Mouse (Mus musculus): ENCODE measurements around the gene Gm20518. TPM values are rescaled to one million over a fixed set of nuclear protein-coding genes. Genes with fewer than 3 reads are reported as not detected.

Gene Gm20518
- polyA plus RNA-seq, 1 experiment: 0.35 TPM

DNA sequence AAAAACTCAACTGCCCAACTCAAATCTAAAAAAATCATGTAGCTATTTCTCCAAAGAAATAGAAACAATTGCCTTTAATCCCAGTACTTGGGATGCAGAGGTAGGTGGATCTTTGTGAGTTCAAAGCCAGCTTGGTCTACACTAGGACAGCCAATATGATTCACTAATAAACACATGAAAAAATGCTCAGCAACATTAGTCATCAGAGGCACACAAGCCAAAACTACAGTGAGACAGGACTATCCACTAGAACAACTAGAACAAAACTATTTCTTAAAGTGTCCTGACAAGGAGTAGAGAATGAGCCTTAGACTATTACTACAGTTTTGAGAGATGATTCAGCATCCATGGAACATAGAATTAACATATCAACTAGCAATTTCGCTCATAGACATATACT, 15.4 kb downstream of the Gm20518 start:
- TF ChIP-seq FLI1 (IDR thresholded peaks at IDR 0.05; ENCODE audit: low read length): no peak
- no peak for TF ChIP-seq GATA1 (IDR thresholded peaks at IDR 0.05; ENCODE audit: borderline replicate concordance, low read length)
- H3K9me3 ChIP-seq: peaks cover 4% of the 10 kb centered on the region; the same call in 1 of the 2 replicates
- peaks cover 49% of the 10 kb centered on the region for H3K4me1 ChIP-seq
- H3K27me3 ChIP-seq (replicated peaks): no peaks in the 10 kb centered on the region
- no peak overlapping the region for H3K4me3 ChIP-seq (replicated peaks)
- peaks cover 67% of the 10 kb centered on the region for H3K36me3 ChIP-seq (replicated peaks; ENCODE audit: low read length)

DNA sequence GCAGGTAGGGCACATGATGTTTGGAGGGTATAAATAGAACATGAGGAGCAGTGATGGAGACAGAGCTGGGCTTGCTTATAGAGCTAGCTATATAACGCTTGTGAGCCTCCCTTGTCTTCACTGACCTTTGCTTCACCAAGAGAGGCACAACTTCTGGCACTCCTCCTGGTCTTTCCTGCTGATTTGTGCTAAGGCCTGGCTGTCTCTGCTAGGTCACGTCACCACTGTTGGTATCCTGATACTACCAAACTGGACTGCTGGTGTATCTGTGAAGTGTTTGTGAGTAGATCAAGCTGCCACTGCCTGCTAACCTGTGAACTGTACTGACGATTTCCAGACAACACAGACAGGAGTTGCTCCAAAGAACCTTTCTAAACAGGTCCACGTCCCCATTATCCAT, 16.3 kb downstream of the Gm20518 start:
- Histone ChIP-seq H3K9me3 (peaks cover 4% of the 10 kb centered on the region; the same call in 1 of the 2 replicates), H3K36me3 (replicated peaks; ENCODE audit: low read length) (peaks cover 74% of the 10 kb centered on the region), H3K4me3 (replicated peaks) (no peak overlapping the region), H3K4me1 (peaks cover 49% of the 10 kb centered on the region), H3K27me3 (replicated peaks) (no peaks in the 10 kb centered on the region)
- TF ChIP-seq FLI1 (IDR thresholded peaks at IDR 0.05; ENCODE audit: low read length) (no peak), GATA1 (IDR thresholded peaks at IDR 0.05; ENCODE audit: borderline replicate concordance, low read length) (no peak)

DNA sequence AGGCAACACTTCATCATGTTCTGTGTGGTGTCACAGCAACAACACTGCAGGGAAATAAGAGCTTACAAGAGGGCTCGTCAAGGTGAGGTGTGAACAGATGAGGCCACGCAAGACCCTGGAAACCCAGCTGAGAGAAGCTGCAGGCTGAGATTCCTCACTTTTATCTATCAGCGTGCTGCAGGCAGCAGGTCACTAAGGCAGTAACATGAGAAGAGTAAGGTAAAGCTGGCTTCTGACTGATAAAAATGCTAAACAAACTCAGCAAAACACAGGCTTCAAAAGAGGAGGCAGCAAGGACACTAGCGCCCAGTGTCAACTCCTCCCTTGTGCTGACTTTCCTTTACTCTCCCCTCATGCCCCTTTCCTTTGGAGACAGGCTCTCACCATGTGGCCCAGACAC, 18.5 kb downstream of the Gm20518 start:
- Histone ChIP-seq H3K27me3 (replicated peaks) (no peaks in the 10 kb centered on the region), H3K36me3 (replicated peaks; ENCODE audit: low read length) (peaks cover 74% of the 10 kb centered on the region), H3K9me3 (no peaks in the 10 kb centered on the region), H3K4me1 (peaks cover 45% of the 10 kb centered on the region), H3K4me3 (replicated peaks) (no peak overlapping the region)
- TF ChIP-seq GATA1 (IDR thresholded peaks at IDR 0.05; ENCODE audit: borderline replicate concordance, low read length): no peak
- TF ChIP-seq FLI1 (IDR thresholded peaks at IDR 0.05; ENCODE audit: low read length): no peak

DNA sequence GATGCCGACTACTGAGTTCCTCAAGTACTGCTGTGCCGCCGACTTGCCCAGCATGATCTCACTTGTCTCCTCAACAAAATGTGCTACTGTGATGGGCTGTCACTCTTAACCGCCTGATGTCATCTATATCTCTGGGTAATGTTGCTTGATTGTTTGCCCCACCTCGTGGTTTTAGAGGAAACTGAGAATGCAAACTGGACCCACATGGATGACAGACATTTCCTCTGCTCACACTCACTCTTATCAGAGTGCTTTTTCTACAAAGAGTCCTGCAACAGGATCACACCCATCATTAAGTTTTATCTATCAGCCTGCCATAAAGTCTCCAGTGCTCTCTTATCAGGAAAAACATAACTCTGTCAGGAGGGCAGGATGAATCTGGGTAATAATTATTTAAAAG, 20.2 kb downstream of the Gm20518 start:
- no peaks in the 10 kb centered on the region for H3K9me3 ChIP-seq
- no peak overlapping the region for H3K4me3 ChIP-seq (replicated peaks)
- H3K27me3 ChIP-seq (replicated peaks): no peaks in the 10 kb centered on the region
- peaks cover 35% of the 10 kb centered on the region for H3K4me1 ChIP-seq
- peaks cover 75% of the 10 kb centered on the region for H3K36me3 ChIP-seq (replicated peaks; ENCODE audit: low read length)
- TF ChIP-seq FLI1 (IDR thresholded peaks at IDR 0.05; ENCODE audit: low read length) (no peak), GATA1 (IDR thresholded peaks at IDR 0.05; ENCODE audit: borderline replicate concordance, low read length) (no peak)

DNA sequence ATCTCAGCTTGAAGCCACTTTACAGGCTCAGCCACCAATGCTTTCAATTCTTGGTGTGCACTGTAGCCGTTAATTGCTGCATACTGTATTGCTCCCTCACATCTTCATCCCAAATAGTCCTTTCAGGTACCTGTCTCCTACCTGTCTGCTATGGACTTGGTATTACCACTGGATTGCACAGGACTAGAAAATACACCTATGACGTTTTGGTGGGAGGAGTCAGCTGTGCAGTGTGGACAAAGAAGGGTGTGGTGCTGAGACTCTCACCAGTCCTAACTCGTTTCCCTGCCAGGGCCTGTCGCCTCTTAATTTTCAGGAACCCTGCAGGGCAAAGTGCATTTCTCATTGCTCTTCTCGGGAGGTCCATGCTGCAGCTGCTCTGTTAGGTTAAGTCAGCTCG, 25.7 kb downstream of the Gm20518 start:
- H3K36me3 ChIP-seq (replicated peaks; ENCODE audit: low read length): peaks cover 81% of the 10 kb centered on the region
- no peaks in the 10 kb centered on the region for H3K9me3 ChIP-seq
- no peaks in the 10 kb centered on the region for H3K27me3 ChIP-seq (replicated peaks)
- TF ChIP-seq GATA1 (IDR thresholded peaks at IDR 0.05; ENCODE audit: borderline replicate concordance, low read length) (no peak), FLI1 (IDR thresholded peaks at IDR 0.05; ENCODE audit: low read length) (no peak)
- no peak overlapping the region for H3K4me3 ChIP-seq (replicated peaks)
- H3K4me1 ChIP-seq: peaks cover 9% of the 10 kb centered on the region

DNA sequence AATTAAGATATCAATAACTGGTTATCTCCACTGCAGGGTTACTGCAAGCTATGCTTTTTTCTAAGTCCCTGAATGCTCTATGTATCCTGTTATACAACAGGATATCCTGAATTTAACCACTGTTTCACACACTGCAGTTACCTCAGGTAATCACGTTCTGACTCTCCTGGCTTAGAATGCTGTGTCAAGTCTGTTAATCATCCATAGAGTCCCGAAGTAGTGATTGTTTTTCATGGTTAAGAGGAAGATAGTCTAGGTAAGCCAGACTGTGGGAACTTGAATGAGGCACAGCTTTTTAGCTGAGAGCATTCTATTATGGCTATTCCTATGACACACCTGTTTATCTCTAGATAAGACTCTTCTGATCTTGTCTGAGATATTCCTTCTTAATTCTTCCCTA, 26.2 kb downstream of the Gm20518 start:
- H3K36me3 ChIP-seq (replicated peaks; ENCODE audit: low read length): peaks cover 81% of the 10 kb centered on the region

DNA sequence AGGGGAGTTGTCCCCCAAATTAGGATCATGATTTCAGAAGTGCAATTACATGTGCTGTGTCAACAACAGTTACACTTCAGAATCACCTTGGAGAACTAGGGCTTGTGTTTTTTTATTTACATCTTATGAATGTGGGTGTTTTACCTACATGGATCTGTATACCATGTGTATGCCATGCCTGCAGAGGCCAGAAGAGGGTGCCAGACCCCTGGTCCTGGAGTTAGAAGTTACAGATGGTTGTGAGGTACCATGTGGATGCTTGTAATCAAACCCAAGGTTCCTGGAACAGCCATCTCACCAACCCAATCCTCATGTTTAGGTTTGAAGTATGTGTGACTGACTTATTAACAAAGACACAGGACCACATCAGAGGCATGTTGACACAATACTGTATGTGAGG, 32.9 kb downstream of the Gm20518 start:
- TF ChIP-seq GATA1 (IDR thresholded peaks at IDR 0.05; ENCODE audit: borderline replicate concordance, low read length) (no peak), FLI1 (IDR thresholded peaks at IDR 0.05; ENCODE audit: low read length) (no peak)
- no peaks in the 10 kb centered on the region for H3K9me3 ChIP-seq
- H3K4me1 ChIP-seq: peaks cover 7% of the 10 kb centered on the region
- no peak overlapping the region for H3K4me3 ChIP-seq (replicated peaks)
- no peaks in the 10 kb centered on the region for H3K27me3 ChIP-seq (replicated peaks)
- peaks cover 87% of the 10 kb centered on the region for H3K36me3 ChIP-seq (replicated peaks; ENCODE audit: low read length)

More for the DNA sequence above, 26.2 kb downstream of the Gm20518 start:
- H3K4me3 ChIP-seq (replicated peaks): no peak overlapping the region
- H3K27me3 ChIP-seq (replicated peaks): no peaks in the 10 kb centered on the region
- peaks cover 13% of the 10 kb centered on the region for H3K4me1 ChIP-seq
- no peaks in the 10 kb centered on the region for H3K9me3 ChIP-seq
- no peak for TF ChIP-seq FLI1 (IDR thresholded peaks at IDR 0.05; ENCODE audit: low read length)
- TF ChIP-seq GATA1 (IDR thresholded peaks at IDR 0.05; ENCODE audit: borderline replicate concordance, low read length): no peak

DNA sequence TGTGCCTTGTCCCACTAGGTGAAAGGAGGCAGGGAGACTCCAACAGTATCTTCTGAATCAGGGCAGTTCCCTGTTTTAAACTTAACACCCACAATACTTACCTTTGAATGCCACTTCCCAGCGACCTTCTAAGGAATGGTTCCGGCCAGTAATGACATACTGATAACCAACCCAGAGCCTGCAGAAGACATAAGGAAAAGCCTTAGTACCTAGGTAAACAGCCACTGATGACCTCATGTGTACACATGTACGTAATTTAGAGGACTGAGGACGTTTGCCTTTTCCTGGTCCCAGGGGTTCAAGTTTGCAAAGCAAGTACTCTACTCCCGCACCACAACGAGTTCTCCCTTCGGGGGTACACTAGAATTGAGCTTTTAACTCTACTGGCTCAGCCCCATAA, 34.3 kb downstream of the Gm20518 start:
- H3K4me3 ChIP-seq (replicated peaks): no peak overlapping the region
- H3K9me3 ChIP-seq: no peaks in the 10 kb centered on the region
- no peaks in the 10 kb centered on the region for H3K27me3 ChIP-seq (replicated peaks)
- peaks cover 92% of the 10 kb centered on the region for H3K36me3 ChIP-seq (replicated peaks; ENCODE audit: low read length)
- TF ChIP-seq FLI1 (IDR thresholded peaks at IDR 0.05; ENCODE audit: low read length) (no peak), GATA1 (IDR thresholded peaks at IDR 0.05; ENCODE audit: borderline replicate concordance, low read length) (no peak)
- H3K4me1 ChIP-seq: peaks cover 7% of the 10 kb centered on the region

DNA sequence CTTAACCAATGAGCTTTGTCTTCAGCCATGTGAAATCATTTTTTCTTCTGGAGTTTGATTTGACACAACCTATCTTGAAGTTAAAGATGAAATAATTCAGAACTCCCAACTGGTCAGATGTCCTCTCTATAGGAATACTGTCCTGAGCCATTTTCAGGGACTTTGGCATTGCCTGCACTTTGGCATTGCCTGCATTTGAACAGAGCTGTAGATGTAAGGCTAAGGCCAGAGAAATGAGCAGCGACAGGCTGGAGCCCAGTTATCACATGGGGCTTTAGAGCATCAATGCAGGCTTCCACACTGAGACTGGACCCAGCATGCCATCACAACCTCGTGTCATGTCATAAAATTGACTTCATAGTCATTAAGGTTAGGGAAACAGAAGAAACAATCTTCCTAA, 38.2 kb downstream of the Gm20518 start:
- H3K36me3 ChIP-seq (replicated peaks; ENCODE audit: low read length): peaks cover 92% of the 10 kb centered on the region
- H3K27me3 ChIP-seq (replicated peaks): no peaks in the 10 kb centered on the region

DNA sequence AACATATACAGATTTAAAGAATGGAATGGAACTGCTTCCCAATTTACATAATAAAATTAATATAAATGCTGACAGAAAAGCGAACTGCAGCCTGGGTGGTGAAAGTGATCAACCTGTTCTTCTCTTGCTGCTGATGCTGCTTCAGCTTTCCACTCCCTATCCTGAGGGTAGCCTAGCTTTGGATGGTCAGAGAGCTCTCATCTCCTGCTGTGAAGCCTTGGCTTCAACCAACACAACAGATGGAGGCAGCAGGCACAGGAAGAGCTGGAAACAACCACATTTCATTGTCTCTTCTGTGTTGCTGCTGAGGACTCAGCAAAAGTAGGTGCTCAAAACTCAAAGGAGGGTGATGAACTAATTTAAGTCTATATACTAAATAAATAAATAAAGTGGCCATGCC, 39.6 kb downstream of the Gm20518 start:
- Histone ChIP-seq H3K4me1 (no peaks in the 10 kb centered on the region), H3K9me3 (no peaks in the 10 kb centered on the region), H3K4me3 (replicated peaks) (no peak overlapping the region), H3K36me3 (replicated peaks; ENCODE audit: low read length) (peaks cover 92% of the 10 kb centered on the region), H3K27me3 (replicated peaks) (no peaks in the 10 kb centered on the region)
- no peak for TF ChIP-seq FLI1 (IDR thresholded peaks at IDR 0.05; ENCODE audit: low read length)
- no peak for TF ChIP-seq GATA1 (IDR thresholded peaks at IDR 0.05; ENCODE audit: borderline replicate concordance, low read length)

More for the DNA sequence above, 38.2 kb downstream of the Gm20518 start:
- Histone ChIP-seq H3K9me3 (no peaks in the 10 kb centered on the region), H3K4me1 (no peaks in the 10 kb centered on the region), H3K4me3 (replicated peaks) (no peak overlapping the region)
- no peak for TF ChIP-seq GATA1 (IDR thresholded peaks at IDR 0.05; ENCODE audit: borderline replicate concordance, low read length)
- TF ChIP-seq FLI1 (IDR thresholded peaks at IDR 0.05; ENCODE audit: low read length): no peak

DNA sequence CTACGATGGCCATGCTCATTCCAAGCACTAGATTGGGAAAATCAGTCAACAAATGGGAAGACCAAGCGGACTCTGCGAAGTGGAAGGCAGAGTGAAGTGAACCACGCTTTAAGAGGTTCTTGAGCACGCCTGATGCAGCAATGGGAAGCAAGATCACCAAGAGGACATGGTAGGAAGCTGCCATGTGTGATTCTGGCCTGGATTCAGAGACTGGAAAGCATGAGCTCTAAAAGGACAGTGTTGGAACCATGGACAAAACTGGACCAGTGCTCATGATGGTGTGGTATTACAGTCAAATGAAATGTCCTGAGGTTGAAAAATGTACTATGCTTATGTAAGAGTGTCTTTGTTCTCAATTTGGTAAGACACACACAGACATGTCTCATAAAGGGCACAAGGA, 40.1 kb downstream of the Gm20518 start:
- Histone ChIP-seq H3K4me1 (no peaks in the 10 kb centered on the region), H3K4me3 (replicated peaks) (no peak overlapping the region), H3K36me3 (replicated peaks; ENCODE audit: low read length) (peaks cover 92% of the 10 kb centered on the region), H3K9me3 (no peaks in the 10 kb centered on the region), H3K27me3 (replicated peaks) (no peaks in the 10 kb centered on the region)
- TF ChIP-seq FLI1 (IDR thresholded peaks at IDR 0.05; ENCODE audit: low read length) (no peak), GATA1 (IDR thresholded peaks at IDR 0.05; ENCODE audit: borderline replicate concordance, low read length) (no peak)

Measured in megakaryocyte, embryonic 14.5 days (primary cell).